Mouse (Mus musculus) MEL (cell line): ENCODE results near the gene 1190005I06Rik. TPM values are rescaled to one million over a fixed set of nuclear protein-coding genes. Genes with fewer than 3 reads are reported as not detected.

Experiments used
- DNase-seq: peaks from one replicate; pipeline ENCODE4 v3.0.0; 2011; ENCODE audit warnings: low read depth, low spot score
- H3K27ac ChIP-seq: 2 replicates; pipeline ENCODE4 v1.5.1; 2012; ENCODE audit warnings: low read depth, mild to moderate bottlenecking, control low read depth, low read length, moderate library complexity; ENCODE audit not compliant: control insufficient read depth
- H3K27me3 ChIP-seq, 2 experiments: fragments of 150-350 bp in 1 of 2; sonication (generic) in 1 of 2; 2 replicates each; pipeline ENCODE4 v1.6.1; 2012; ENCODE audit warnings: low read length in 2 of 2, mild to moderate bottlenecking in 2 of 2, improper control_type of control experiment in 1 of 2, moderate library complexity in 1 of 2; ENCODE audit not compliant: insufficient read depth in 2 of 2, control insufficient read depth in 1 of 2
- H3K36me3 ChIP-seq, 2 experiments: 2 replicates each; pipeline ENCODE4 v1.6.1; 2012 to 2014; ENCODE audit warnings: low read length in 2 of 2, improper control_type of control experiment in 1 of 2, inconsistent platforms in 1 of 2, mild to moderate bottlenecking in 1 of 2; ENCODE audit not compliant: insufficient read depth in 2 of 2, control insufficient read depth in 1 of 2
- H3K4me1 ChIP-seq, 2 experiments: fragments of 150-350 bp in 1 of 2; sonication (generic) in 1 of 2; 2 replicates each; pipeline ENCODE4 v1.6.1; 2012; ENCODE audit warnings: low read length in 2 of 2, improper control_type of control experiment in 1 of 2, mild to moderate bottlenecking in 1 of 2; ENCODE audit not compliant: insufficient read depth in 2 of 2, control insufficient read depth in 1 of 2
- H3K4me3 ChIP-seq, 2 experiments: fragments of 150-350 bp in 1 of 2; sonication (generic) in 1 of 2; 2 replicates each; pipeline ENCODE4 v1.5.1; 2012; ENCODE audit warnings: low read depth in 2 of 2, low read length in 2 of 2, mild to moderate bottlenecking in 2 of 2, moderate library complexity in 2 of 2, control low read depth in 1 of 2, improper control_type of control experiment in 1 of 2; ENCODE audit not compliant: control insufficient read depth in 1 of 2, insufficient read depth in 1 of 2
- H3K79me2 ChIP-seq: 2 replicates; pipeline ENCODE4 v1.6.1; 2012; ENCODE audit warnings: mild to moderate bottlenecking, low read length, moderate library complexity; ENCODE audit not compliant: control insufficient read depth, poor library complexity, insufficient read depth
- H3K9ac ChIP-seq: 2 replicates; pipeline ENCODE4 v1.6.1; 2012; ENCODE audit warnings: low read depth, mild to moderate bottlenecking, control low read depth, low read length, moderate library complexity; ENCODE audit not compliant: control insufficient read depth, poor library complexity, severe bottlenecking
- H3K9me3 ChIP-seq: fragments of 150-350 bp; sonication (generic); replicated peaks from 2 replicates; pipeline ENCODE4 v1.6.1; 2012; ENCODE audit warnings: mild to moderate bottlenecking, low read length, improper control_type of control experiment, moderate library complexity; ENCODE audit not compliant: insufficient read depth
- BHLHE40 ChIP-seq: IDR thresholded peaks from 2 replicates; pipeline ENCODE4 v1.6.1; 2012; ENCODE audit warnings: low read depth, mild to moderate bottlenecking, inconsistent platforms, low read length, improper control_type of control experiment, borderline replicate concordance
- CHD2 ChIP-seq: IDR thresholded peaks from 2 replicates; pipeline ENCODE4 v1.6.1; 2011; ENCODE audit warnings: low read length, improper control_type of control experiment
- CTCF ChIP-seq, 3 experiments: IDR thresholded peaks in 2 of 3; conservative IDR thresholded peaks in 1 of 3; 2 replicates each; pipeline ENCODE4 v1.5.1; 2011 to 2012; ENCODE audit warnings: low read length in 3 of 3, low read depth in 2 of 3, mild to moderate bottlenecking in 2 of 3, improper control_type of control experiment in 1 of 3, inconsistent platforms in 1 of 3, mixed read lengths in 1 of 3, moderate library complexity in 1 of 3; ENCODE audit not compliant: control insufficient read depth in 1 of 3, insufficient read depth in 1 of 3, poor library complexity in 1 of 3, severe bottlenecking in 1 of 3
- ELF1 ChIP-seq: IDR thresholded peaks from 2 replicates; pipeline ENCODE4 v1.6.1; 2014; ENCODE audit warnings: low read depth, mild to moderate bottlenecking, inconsistent platforms, low read length, improper control_type of control experiment, moderate library complexity
- EP300 ChIP-seq, 2 experiments: IDR thresholded peaks; 2 replicates each; pipeline ENCODE4 v1.6.1; 2011; ENCODE audit warnings: improper control_type of control experiment in 2 of 2, low read length in 2 of 2, low read depth in 1 of 2, mild to moderate bottlenecking in 1 of 2
- MAX ChIP-seq: IDR thresholded peaks from 2 replicates; pipeline ENCODE4 v1.6.1; 2011; ENCODE audit warnings: low read length, improper control_type of control experiment
- MAZ ChIP-seq: IDR thresholded peaks from 2 replicates; pipeline ENCODE4 v1.6.1; 2012; ENCODE audit warnings: low read depth, mild to moderate bottlenecking, inconsistent platforms, low read length, improper control_type of control experiment
- MYB ChIP-seq: IDR thresholded peaks from 2 replicates; pipeline ENCODE4 v1.6.1; 2011; ENCODE audit warnings: mild to moderate bottlenecking, low read depth, low read length, improper control_type of control experiment
- MYC ChIP-seq: IDR thresholded peaks from 2 replicates; pipeline ENCODE4 v1.6.1; 2011; ENCODE audit warnings: low read depth, mild to moderate bottlenecking, low read length, improper control_type of control experiment, moderate library complexity
- NELFE ChIP-seq: IDR thresholded peaks from 2 replicates; pipeline ENCODE4 v1.6.1; 2011; ENCODE audit warnings: low read depth, low read length, improper control_type of control experiment
- POLR2AphosphoS2 ChIP-seq: IDR thresholded peaks from 2 replicates; pipeline ENCODE4 v1.6.1; 2011; ENCODE audit warnings: low read length, improper control_type of control experiment
- RAD21 ChIP-seq: IDR thresholded peaks from 2 replicates; pipeline ENCODE4 v1.6.1; 2011; ENCODE audit warnings: mild to moderate bottlenecking, low read depth, low read length, improper control_type of control experiment
- RCOR1 ChIP-seq: IDR thresholded peaks from 2 replicates; pipeline ENCODE4 v1.6.1; 2012; ENCODE audit warnings: low read depth, mild to moderate bottlenecking, inconsistent platforms, low read length, improper control_type of control experiment
- SIN3A ChIP-seq: IDR thresholded peaks from 2 replicates; pipeline ENCODE4 v1.6.1; 2012; ENCODE audit warnings: low read length, improper control_type of control experiment, inconsistent platforms
- SMC3 ChIP-seq: IDR thresholded peaks from 2 replicates; pipeline ENCODE4 v1.6.1; 2011; ENCODE audit warnings: low read depth, low read length, improper control_type of control experiment
- TAL1 ChIP-seq: IDR thresholded peaks from 2 replicates; pipeline ENCODE4 v1.6.1; 2012; ENCODE audit warnings: mild to moderate bottlenecking, inconsistent platforms, low read length, moderate library complexity, mixed read lengths
- TBP ChIP-seq: IDR thresholded peaks from 2 replicates; pipeline ENCODE4 v1.8.0; 2011; ENCODE audit warnings: low read depth, low read length, improper control_type of control experiment
- UBTF ChIP-seq: IDR thresholded peaks from 2 replicates; pipeline ENCODE4 v1.6.1; 2012; ENCODE audit warnings: low read depth, mild to moderate bottlenecking, inconsistent platforms, low read length, improper control_type of control experiment, moderate library complexity, borderline replicate concordance; ENCODE audit not compliant: insufficient read depth
- USF1 ChIP-seq: IDR thresholded peaks from 2 replicates; pipeline ENCODE4 v1.6.1; 2014; ENCODE audit warnings: low read depth, mild to moderate bottlenecking, inconsistent platforms, low read length, improper control_type of control experiment, moderate library complexity
- USF2 ChIP-seq, 2 experiments: IDR thresholded peaks; 2 replicates each; pipeline ENCODE4 v1.6.1; 2011 to 2012; ENCODE audit warnings: improper control_type of control experiment in 2 of 2, low read length in 2 of 2, borderline replicate concordance in 1 of 2, inconsistent platforms in 1 of 2, low read depth in 1 of 2, mild to moderate bottlenecking in 1 of 2; ENCODE audit not compliant: insufficient read depth in 1 of 2
- ZC3H11A ChIP-seq: IDR thresholded peaks from 2 replicates; pipeline ENCODE4 v1.6.1; 2012; ENCODE audit warnings: low read depth, mild to moderate bottlenecking, inconsistent platforms, low read length, improper control_type of control experiment
- ZMIZ1 ChIP-seq: IDR thresholded peaks from 2 replicates; pipeline ENCODE4 v1.6.1; 2012; ENCODE audit warnings: low read depth, mild to moderate bottlenecking, inconsistent platforms, low read length, improper control_type of control experiment, moderate library complexity
- ZNF384 ChIP-seq: IDR thresholded peaks from 2 replicates; pipeline ENCODE4 v1.6.1; 2012; ENCODE audit warnings: low read depth, mild to moderate bottlenecking, inconsistent platforms, low read length, improper control_type of control experiment
- polyA plus RNA-seq, 2 experiments: library from polyadenylated mRNA; stranded (reverse) in 1 of 2; unstranded in 1 of 2; fragments of >175 nt in 1 of 2; fragments of >200 nt in 1 of 2; gene quantifications; 2 replicates each; pipeline versions ENCODE4 v1.2.1 to v1.2.4; 2012; ENCODE audit warnings: low replicate concordance in 2 of 2, low read depth in 1 of 2; ENCODE audit not compliant: insufficient read length in 2 of 2, insufficient read depth in 1 of 2, missing spikeins in 1 of 2
- total RNA-seq: library from RNA; depleted of rRNA; stranded (reverse); fragments of 300-350 nt; gene quantifications from 2 replicates; pipeline ENCODE4 v1.2.3, GENCODE M21; 2012

Gene 1190005I06Rik
- total and polyA plus RNA-seq, 3 experiments = 2.1 to 2.3 TPM; not detected in 1

DNA sequence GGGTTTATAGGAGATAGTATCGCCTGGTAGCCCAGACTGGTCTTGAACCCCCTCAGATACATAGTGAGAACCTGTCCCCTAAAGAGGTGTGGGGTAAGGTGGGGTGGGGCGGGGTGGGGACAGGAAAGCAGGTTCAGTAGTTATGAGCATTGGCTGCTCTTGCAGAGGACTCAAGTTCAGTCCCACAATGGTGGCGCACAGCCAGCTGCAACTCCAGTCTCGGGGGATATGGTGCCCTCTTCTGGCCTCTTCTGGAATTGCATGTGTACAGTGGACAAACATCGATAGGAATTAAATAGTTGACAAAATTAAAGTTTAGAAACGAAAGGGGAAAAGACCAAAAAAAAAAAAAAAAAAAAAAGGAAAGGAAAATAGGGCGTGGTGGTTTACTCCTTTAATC, 47.9 kb downstream of the 1190005I06Rik start:
- TF ChIP-seq ZC3H11A (peak; percentile 62), NELFE (no peak), RAD21 (peak; percentile 83), MAZ (no peak), MYC (0 out of 2 replicates have a peak, but pooled peaks have one; percentile 20), ZNF384 (peak; percentile 56), SIN3A (peak; percentile 35; the same call in 1 of the 2 replicates), RCOR1 (no peak), SMC3 (peak; percentile 73), ELF1 (no peak), USF1 (no peak), CTCF (IDR thresholded peaks at IDR 0.05 in 2 of 3, conservative IDR thresholded peaks at IDR 0.05 in 1 of 3; ENCODE audit: control insufficient read depth in 1 of 3, insufficient read depth in 1 of 3, low read depth in 2 of 3, low read length in 3 of 3, poor library complexity in 1 of 3, severe bottlenecking in 1 of 3) (peak; percentile 87 to 88 (median 87)), CHD2 (no peak)
- Histone ChIP-seq H3K79me2 (no peaks in the 10 kb centered on the region), H3K4me1 (no peaks in the 10 kb centered on the region), H3K27me3 (no peaks in the 10 kb centered on the region), H3K36me3 (no peaks in the 10 kb centered on the region; a peak in 1 of 4 replicates), H3K27ac (no peak overlapping the region), H3K9me3 (no peaks in the 10 kb centered on the region), H3K9ac (peak overlapping the region; percentile 40; the same call in 1 of the 2 replicates), H3K4me3 (no peak overlapping the region)
- peak; percentile 88 for DNase-seq

DNA sequence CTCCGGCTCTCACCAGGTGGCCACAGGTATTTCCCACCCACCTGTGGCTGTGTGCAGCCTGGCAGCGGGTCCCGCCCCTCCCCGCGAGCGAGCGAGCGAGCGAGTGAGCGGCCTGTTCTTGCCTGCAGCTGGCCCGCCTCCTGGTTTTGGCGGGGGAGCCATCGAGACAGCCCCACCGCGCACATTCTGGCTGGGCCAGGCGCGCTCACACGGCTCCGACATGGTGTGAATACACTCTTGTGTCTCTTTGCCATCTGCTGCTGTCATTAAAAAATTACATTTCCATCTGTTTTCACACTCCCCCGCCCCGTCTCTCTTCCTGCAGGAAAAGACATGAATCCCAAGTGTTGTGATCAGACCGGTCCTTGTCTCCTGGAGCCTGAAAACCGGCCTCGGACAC, 48.9 kb downstream of the 1190005I06Rik start:
- H3K4me3 ChIP-seq = no peak overlapping the region
- H3K79me2 ChIP-seq = no peaks in the 10 kb centered on the region
- no peak overlapping the region for H3K9ac ChIP-seq
- no peaks in the 10 kb centered on the region; a peak in 1 of 4 replicates for H3K36me3 ChIP-seq
- no peaks in the 10 kb centered on the region for H3K9me3 ChIP-seq
- no peak overlapping the region for H3K27ac ChIP-seq
- TF ChIP-seq MYB = no peak
- TF ChIP-seq MAX = no peak
- TF ChIP-seq POLR2AphosphoS2 = no peak
- no peak for TF ChIP-seq ZNF384
- no peak for TF ChIP-seq TBP
- no peak for TF ChIP-seq CHD2
- TF ChIP-seq UBTF = no peak
- TF ChIP-seq MAZ = no peak
- TF ChIP-seq ZMIZ1 = no peak
- TF ChIP-seq EP300 (IDR thresholded peaks at IDR 0.05; ENCODE audit: low read depth in 1 of 2, low read length in 2 of 2) = no peak
- TF ChIP-seq USF2 (IDR thresholded peaks at IDR 0.05; ENCODE audit: borderline replicate concordance in 1 of 2, insufficient read depth in 1 of 2, low read depth in 1 of 2, low read length in 2 of 2) = no peak
- TF ChIP-seq BHLHE40 = no peak
- TF ChIP-seq ELF1 = no peak
- TF ChIP-seq TAL1 = no peak
- DNase-seq = no peak
- H3K4me1 ChIP-seq = no peaks in the 10 kb centered on the region
- no peaks in the 10 kb centered on the region for H3K27me3 ChIP-seq
